Mouse (Mus musculus) bone marrow, adult 2 months (tissue): ENCODE results near the gene Tmem231. TPM values are rescaled to one million over a fixed set of nuclear protein-coding genes. Genes with fewer than 3 reads are reported as not detected.
A peak's percentile ranks its signal among the peaks of the same experiment; 100 is the strongest.

ENCODE experiments used
- H3K27ac ChIP-seq: fragments of 200-500 bp; 2 replicates; pipeline ENCODE4 v1.5.1; 2012; ENCODE audit warnings: low read depth, mild to moderate bottlenecking, control low read depth, inconsistent platforms, low read length; ENCODE audit not compliant: control insufficient read depth, poor library complexity, insufficient read depth
- H3K4me1 ChIP-seq: fragments of 200-500 bp; 2 replicates; pipeline ENCODE4 v1.6.1; 2011; ENCODE audit warnings: low read length; ENCODE audit not compliant: control insufficient read depth, insufficient read depth
- H3K4me3 ChIP-seq: fragments of 200-500 bp; replicated peaks from 2 replicates; pipeline ENCODE3; 2011; ENCODE audit warnings: mild to moderate bottlenecking, low read depth, low read length, control low read depth; ENCODE audit not compliant: control insufficient read depth
- CTCF ChIP-seq: fragments of 200-500 bp; IDR thresholded peaks from 2 replicates; pipeline ENCODE4 v1.5.1; 2011; ENCODE audit warnings: low read length, control low read depth; ENCODE audit not compliant: control insufficient read depth, insufficient read depth
- POLR2A ChIP-seq: fragments of 200-500 bp; IDR thresholded peaks from 2 replicates; pipeline ENCODE4 v1.6.1; 2011; ENCODE audit warnings: low read depth, mild to moderate bottlenecking, control low read depth, low read length, borderline replicate concordance; ENCODE audit not compliant: control insufficient read depth
- WGBS: fragments of 180-500 bp; shearing (Covaris S2); methylation state at CpG from one replicate; pipeline ENCODE4 v1.1.7; 2018; 5-methylcytosine and 5-hydroxymethylcytosine counted together
- polyA plus RNA-seq: library from polyadenylated mRNA; stranded (reverse); fragments of >200 nt; gene quantifications from 2 replicates; pipeline ENCODE4 v1.2.4, GENCODE M21; 2011; ENCODE audit warnings: low replicate concordance; ENCODE audit not compliant: missing spikeins, insufficient read depth, insufficient read length

Gene Tmem231
- polyA plus RNA-seq, 1 experiment: not detected

DNA sequence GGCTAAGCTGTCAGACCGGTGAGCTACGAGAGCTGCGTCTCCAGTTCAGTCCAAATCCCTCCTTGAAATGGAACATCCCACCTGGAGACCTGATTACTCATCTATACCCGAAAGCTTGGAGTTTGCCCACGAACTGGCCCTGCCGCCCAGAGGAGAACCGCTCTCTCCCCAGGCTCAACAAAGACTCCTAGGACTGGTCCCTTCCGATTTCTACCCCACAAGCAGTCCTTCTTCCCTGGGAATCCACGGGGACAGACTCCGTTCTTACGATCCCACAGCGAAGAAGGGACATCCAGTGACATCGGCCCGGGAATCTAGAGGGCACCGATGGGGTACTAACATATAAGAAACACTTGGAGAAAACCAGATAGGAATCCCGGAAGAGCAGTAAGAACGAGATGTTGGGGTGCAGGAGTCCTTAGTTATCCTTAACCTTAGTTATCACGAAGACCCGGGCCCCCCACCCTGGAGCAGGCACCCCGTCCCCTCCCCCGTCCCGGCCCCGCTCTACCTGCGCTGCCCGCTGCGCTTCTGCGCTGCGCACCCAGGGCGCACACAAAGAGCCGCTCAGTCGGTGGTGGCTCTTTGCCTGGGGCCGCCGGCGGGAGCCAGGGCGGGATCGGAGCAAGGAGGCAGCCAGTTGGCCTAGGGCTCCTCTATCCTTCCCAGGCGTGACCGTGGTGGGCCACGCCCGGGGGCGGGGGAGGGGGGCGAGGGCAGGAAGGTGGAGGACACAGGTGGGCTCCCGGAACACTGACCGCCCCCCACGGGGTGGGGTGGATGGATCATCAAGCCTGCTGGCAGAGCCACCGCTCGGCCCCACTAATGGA lies 23.8 kb downstream of the Tmem231 start, which contains the start of gene Chst5:
Gene Chst5, minus strand, starts transcription at position 827 of the 830 bp plus-strand sequence.
- Histone ChIP-seq H3K27ac (no peak within 1 kb of the TSS), H3K4me3 (no peak within 1 kb of the TSS), H3K4me1 (no peaks in the 10 kb centered on the region)
- TF ChIP-seq CTCF: no peak
- no peak for TF ChIP-seq POLR2A
- WGBS: 15% methylated on average over 47 of the region's 47 CpGs

- WGBS: 36% methylated on average over 8 of the region's 8 CpGs
- H3K4me3 ChIP-seq: no peak overlapping the region
- no peak overlapping the region for H3K27ac ChIP-seq
- TF ChIP-seq POLR2A (no peak), CTCF (no peak)
- H3K4me1 ChIP-seq: no peaks in the 10 kb centered on the region
Observed at GRCm38 (mm10) chr8:111905500-111906121, 28.1 kb downstream of the Tmem231 start.

DNA sequence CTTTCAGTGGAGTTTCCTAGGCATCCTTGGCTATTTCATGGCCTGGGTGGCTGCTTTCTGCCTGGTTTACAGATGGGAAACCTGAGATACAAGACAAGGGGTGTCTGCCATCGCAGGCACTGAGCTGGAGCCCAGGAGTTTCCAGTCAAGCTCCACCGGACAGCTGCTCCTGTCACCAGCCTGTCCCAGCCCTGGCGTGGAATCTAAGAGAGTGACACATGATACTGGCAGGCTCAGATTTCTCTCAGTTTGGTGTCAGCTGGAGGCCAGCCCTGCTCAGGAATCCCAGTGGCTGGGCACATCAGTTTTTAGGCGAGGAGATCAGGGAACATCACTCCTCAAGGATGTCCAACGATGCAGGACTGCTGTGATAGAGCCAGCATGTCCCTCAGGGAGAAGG lies 31.6 kb downstream of the Tmem231 start:
- Histone ChIP-seq H3K4me3 (no peak overlapping the region), H3K27ac (no peak overlapping the region), H3K4me1 (no peaks in the 10 kb centered on the region)
- 71% methylated on average over 5 of the region's 5 CpGs for WGBS
- TF ChIP-seq POLR2A (no peak), CTCF (no peak)

- no peaks in the 10 kb centered on the region for H3K4me1 ChIP-seq
- no peak overlapping the region for H3K4me3 ChIP-seq
- 57% methylated on average over 10 of the region's 10 CpGs for WGBS
- no peak overlapping the region for H3K27ac ChIP-seq
- TF ChIP-seq CTCF (no peak), POLR2A (no peak)
Observed at GRCm38 (mm10) chr8:111898586-111898985, 35.1 kb downstream of the Tmem231 start.

GRCm38 (mm10) chr8:111894955-111895354 lies 38.7 kb downstream of the Tmem231 start:
- Histone ChIP-seq H3K27ac (no peak overlapping the region), H3K4me1 (no peaks in the 10 kb centered on the region), H3K4me3 (no peak overlapping the region)
- TF ChIP-seq CTCF: peak; percentile 55
- no peak for TF ChIP-seq POLR2A
- 86% methylated on average over 7 of the region's 7 CpGs for WGBS

- TF ChIP-seq CTCF (no peak), POLR2A (no peak)
- no peak overlapping the region for H3K27ac ChIP-seq
- H3K4me3 ChIP-seq: no peak overlapping the region
- no peaks in the 10 kb centered on the region for H3K4me1 ChIP-seq
- 43% methylated on average over 5 of the region's 5 CpGs for WGBS
Observed at GRCm38 (mm10) chr8:111892615-111893014, 41.1 kb downstream of the Tmem231 start.

DNA sequence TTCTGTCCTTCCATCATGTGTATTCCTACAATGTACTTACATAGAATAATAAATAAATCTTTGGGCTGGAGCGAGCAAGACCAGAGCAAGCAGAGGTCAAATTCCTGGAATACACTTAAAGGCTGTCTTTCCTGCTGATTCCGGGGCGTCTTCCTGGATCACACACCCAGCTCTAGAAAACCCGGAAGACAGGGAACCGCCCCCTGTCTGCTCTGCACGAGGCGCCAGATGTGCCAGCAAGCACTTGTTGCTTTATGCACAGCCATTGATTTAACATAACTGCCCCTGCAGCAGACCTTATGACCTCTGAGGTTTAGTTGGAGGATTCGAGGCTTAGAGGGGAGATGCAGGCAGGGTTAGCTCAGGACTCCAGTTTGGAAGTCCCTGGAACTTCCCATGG lies 41.7 kb downstream of the Tmem231 start:
- TF ChIP-seq CTCF: no peak
- no peak for TF ChIP-seq POLR2A
- WGBS: 21% methylated on average over 8 of the region's 8 CpGs
- H3K4me1 ChIP-seq: no peaks in the 10 kb centered on the region

GRCm38 (mm10) chr8:111890911-111891303 lies 42.8 kb downstream of the Tmem231 start:
- Histone ChIP-seq H3K4me3 (no peak overlapping the region), H3K4me1 (no peaks in the 10 kb centered on the region), H3K27ac (no peak overlapping the region)
- WGBS: 52% methylated on average over 6 of the region's 6 CpGs
- no peak for TF ChIP-seq CTCF

More for the DNA sequence above, 41.7 kb downstream of the Tmem231 start:
- Histone ChIP-seq H3K27ac (no peak overlapping the region), H3K4me3 (no peak overlapping the region)
